Mouse (Mus musculus) neural tube, embryonic 13.5 days (tissue): ENCODE measurements around the gene Nap1l4. TPM values are rescaled to one million over a fixed set of nuclear protein-coding genes. Genes with fewer than 3 reads are reported as not detected.

Experiments
- ATAC-seq: fragments of 200-750 bp; cut with Nextera tagmentation; 2 replicates; pipeline ENCODE4 v1.8.0; 2017; ENCODE audit warnings: low read depth, mild to moderate bottlenecking, moderate TSS enrichment, moderate library complexity
- H3K27ac ChIP-seq: fragments of 300-500 bp; sonication (generic); replicated peaks from 2 replicates; pipeline ENCODE4 v1.5.1; 2015; ENCODE audit warnings: moderate library complexity, mild to moderate bottlenecking, inconsistent platforms
- H3K27me3 ChIP-seq: fragments of 300-500 bp; sonication (generic); 2 replicates; pipeline ENCODE4 v1.6.1; 2015; ENCODE audit warnings: mild to moderate bottlenecking, inconsistent platforms
- H3K36me3 ChIP-seq: fragments of 300-500 bp; sonication (generic); 2 replicates; pipeline ENCODE4 v1.6.1; 2015; ENCODE audit warnings: mild to moderate bottlenecking, inconsistent platforms
- H3K4me1 ChIP-seq: fragments of 300-500 bp; sonication (generic); replicated peaks from 2 replicates; pipeline ENCODE4 v1.6.1; 2015; ENCODE audit warnings: inconsistent platforms
- H3K4me2 ChIP-seq: fragments of 300-500 bp; sonication (generic); 2 replicates; pipeline ENCODE4 v1.6.1; 2015; ENCODE audit warnings: inconsistent platforms, mild to moderate bottlenecking, moderate library complexity
- H3K4me3 ChIP-seq: fragments of 300-500 bp; sonication (generic); 2 replicates; pipeline ENCODE4 v1.5.1; 2015; ENCODE audit warnings: mild to moderate bottlenecking, inconsistent platforms
- H3K9ac ChIP-seq: fragments of 300-500 bp; sonication (generic); 2 replicates; pipeline ENCODE4 v1.6.1; 2015; ENCODE audit warnings: moderate library complexity, mild to moderate bottlenecking, inconsistent platforms
- H3K9me3 ChIP-seq: fragments of 300-500 bp; sonication (generic); 2 replicates; pipeline ENCODE4 v1.6.1; 2016; ENCODE audit warnings: inconsistent platforms
- WGBS: fragments of 180-500 bp; shearing (Covaris S2); methylation state at CpG from one replicate; pipeline ENCODE4 v1.1.7; 2015; 5-methylcytosine and 5-hydroxymethylcytosine counted together
- polyA plus RNA-seq: library from polyadenylated mRNA; unstranded; fragments of >200 nt; fragmentation: Nextera tagmentation; extraction: Ambion mirVana; gene quantifications from 2 replicates; pipeline ENCODE4 v1.2.1, GENCODE M21; 2015

The Nap1l4 gene
- polyA plus RNA-seq, 1 experiment from 2014 or later = 310 TPM

GRCm38 (mm10) chr7:143500912-143501311, 48.0 kb downstream of the Nap1l4 start:
- H3K9me3 ChIP-seq = no peaks in the 10 kb centered on the region
- H3K9ac ChIP-seq = no peak overlapping the region
- H3K4me2 ChIP-seq = no peak overlapping the region
- no peaks in the 10 kb centered on the region for H3K36me3 ChIP-seq
- WGBS = 32% methylated on average over 2 of the region's 2 CpGs
- H3K27me3 ChIP-seq = peaks cover 71% of the 10 kb centered on the region
- no peak for ATAC-seq
- peaks cover 18% of the 10 kb centered on the region for H3K4me1 ChIP-seq
- no peak overlapping the region for H3K27ac ChIP-seq
- H3K4me3 ChIP-seq = no peak overlapping the region

GRCm38 (mm10) chr7:143498584-143498983, 50.3 kb downstream of the Nap1l4 start:
- no peaks in the 10 kb centered on the region for H3K36me3 ChIP-seq
- H3K27ac ChIP-seq = no peak overlapping the region
- peaks cover 18% of the 10 kb centered on the region for H3K4me1 ChIP-seq
- no peak overlapping the region for H3K4me3 ChIP-seq
- peaks cover 52% of the 10 kb centered on the region for H3K27me3 ChIP-seq
- H3K9me3 ChIP-seq = no peaks in the 10 kb centered on the region
- WGBS = 92% methylated on average over 4 of the region's 4 CpGs
- ATAC-seq = no peak
- no peak overlapping the region for H3K4me2 ChIP-seq
- H3K9ac ChIP-seq = no peak overlapping the region

- no peak overlapping the region for H3K9ac ChIP-seq
- no peak for ATAC-seq
- H3K9me3 ChIP-seq = no peaks in the 10 kb centered on the region
- H3K4me3 ChIP-seq = no peak overlapping the region
- no peaks in the 10 kb centered on the region for H3K4me1 ChIP-seq
- H3K4me2 ChIP-seq = no peak overlapping the region
- no peaks in the 10 kb centered on the region for H3K36me3 ChIP-seq
- H3K27me3 ChIP-seq = peaks cover 20% of the 10 kb centered on the region
- 85% methylated on average over 8 of the region's 8 CpGs for WGBS
- H3K27ac ChIP-seq = no peak overlapping the region
Measured at GRCm38 (mm10) chr7:143495104-143495961, 53.6 kb downstream of the Nap1l4 start.

- H3K36me3 ChIP-seq = no peaks in the 10 kb centered on the region
- H3K4me2 ChIP-seq = no peak overlapping the region
- H3K27ac ChIP-seq = no peak overlapping the region
- ATAC-seq = no peak
- H3K4me3 ChIP-seq = no peak overlapping the region
- no peak overlapping the region for H3K9ac ChIP-seq
- H3K4me1 ChIP-seq = no peaks in the 10 kb centered on the region
- H3K9me3 ChIP-seq = no peaks in the 10 kb centered on the region
- peaks cover 12% of the 10 kb centered on the region; the same call in 1 of the 2 replicates for H3K27me3 ChIP-seq
- WGBS = 90% methylated on average over 6 of the region's 6 CpGs
Measured at GRCm38 (mm10) chr7:143493616-143494126, 55.2 kb downstream of the Nap1l4 start.

GRCm38 (mm10) chr7:143489735-143490134, 59.2 kb downstream of the Nap1l4 start:
- no peak overlapping the region for H3K9ac ChIP-seq
- no peaks in the 10 kb centered on the region for H3K4me1 ChIP-seq
- H3K4me2 ChIP-seq = no peak overlapping the region
- H3K4me3 ChIP-seq = no peak overlapping the region
- WGBS = 80% methylated on average over 6 of the region's 6 CpGs
- no peaks in the 10 kb centered on the region for H3K9me3 ChIP-seq
- ATAC-seq = no peak
- H3K27me3 ChIP-seq = 0 out of 2 replicates have a peak, but pooled peaks cover 12% of the 10 kb centered on the region
- H3K36me3 ChIP-seq = no peaks in the 10 kb centered on the region
- no peak overlapping the region for H3K27ac ChIP-seq

GRCm38 (mm10) chr7:143482541-143482940, 66.4 kb downstream of the Nap1l4 start:
- Histone ChIP-seq H3K36me3 (no peaks in the 10 kb centered on the region), H3K4me2 (no peak overlapping the region), H3K27me3 (no peaks in the 10 kb centered on the region), H3K4me3 (no peak overlapping the region), H3K27ac (no peak overlapping the region), H3K9ac (no peak overlapping the region), H3K9me3 (no peaks in the 10 kb centered on the region), H3K4me1 (0 out of 2 replicates have a peak, but pooled peaks cover 6% of the 10 kb centered on the region)
- no peak for ATAC-seq
- WGBS = 10% methylated on average over 6 of the region's 6 CpGs

- H3K36me3 ChIP-seq = no peaks in the 10 kb centered on the region
- 0 out of 2 replicates have a peak, but pooled peaks cover 6% of the 10 kb centered on the region for H3K4me1 ChIP-seq
- no peak overlapping the region for H3K9ac ChIP-seq
- no peaks in the 10 kb centered on the region for H3K27me3 ChIP-seq
- no peaks in the 10 kb centered on the region for H3K9me3 ChIP-seq
- 57% methylated on average over 5 of the region's 5 CpGs for WGBS
- ATAC-seq = no peak
- H3K4me2 ChIP-seq = no peak overlapping the region
- H3K27ac ChIP-seq = no peak overlapping the region
- no peak overlapping the region for H3K4me3 ChIP-seq
Measured at GRCm38 (mm10) chr7:143481806-143482387, 67.0 kb downstream of the Nap1l4 start.

GRCm38 (mm10) chr7:143480498-143480897, 68.4 kb downstream of the Nap1l4 start:
- ATAC-seq = no peak
- Histone ChIP-seq H3K36me3 (no peaks in the 10 kb centered on the region), H3K27me3 (no peaks in the 10 kb centered on the region), H3K9ac (no peak overlapping the region), H3K4me1 (0 out of 2 replicates have a peak, but pooled peaks cover 6% of the 10 kb centered on the region), H3K4me3 (no peak overlapping the region), H3K4me2 (no peak overlapping the region), H3K9me3 (no peaks in the 10 kb centered on the region), H3K27ac (no peak overlapping the region)
- WGBS = 36% methylated on average over 13 of the region's 13 CpGs

- Histone ChIP-seq H3K9ac (no peak overlapping the region), H3K27me3 (no peaks in the 10 kb centered on the region; the same call in 1 of the 2 replicates), H3K4me2 (no peak overlapping the region), H3K4me3 (no peak overlapping the region), H3K27ac (no peak overlapping the region), H3K36me3 (no peaks in the 10 kb centered on the region), H3K4me1 (0 out of 2 replicates have a peak, but pooled peaks cover 4% of the 10 kb centered on the region), H3K9me3 (no peaks in the 10 kb centered on the region)
- WGBS = 85% methylated on average over 5 of the region's 5 CpGs
- no peak for ATAC-seq
Measured at GRCm38 (mm10) chr7:143477800-143478199, 71.1 kb downstream of the Nap1l4 start.

GRCm38 (mm10) chr7:143476702-143477335, 72.1 kb downstream of the Nap1l4 start:
- 86% methylated on average over 3 of the region's 3 CpGs for WGBS
- Histone ChIP-seq H3K27ac (no peak overlapping the region), H3K4me3 (no peak overlapping the region), H3K9me3 (no peaks in the 10 kb centered on the region), H3K36me3 (no peaks in the 10 kb centered on the region), H3K4me1 (no peaks in the 10 kb centered on the region), H3K9ac (no peak overlapping the region), H3K4me2 (no peak overlapping the region), H3K27me3 (no peaks in the 10 kb centered on the region; the same call in 1 of the 2 replicates)
- ATAC-seq = no peak

GRCm38 (mm10) chr7:143475876-143476275, 73.0 kb downstream of the Nap1l4 start:
- Histone ChIP-seq H3K9ac (no peak overlapping the region), H3K4me1 (no peaks in the 10 kb centered on the region), H3K4me3 (no peak overlapping the region), H3K36me3 (no peaks in the 10 kb centered on the region), H3K9me3 (no peaks in the 10 kb centered on the region), H3K27ac (no peak overlapping the region), H3K4me2 (no peak overlapping the region), H3K27me3 (no peaks in the 10 kb centered on the region; the same call in 1 of the 2 replicates)
- WGBS = 77% methylated on average over 11 of the region's 11 CpGs
- ATAC-seq = no peak

- Histone ChIP-seq H3K27ac (no peak overlapping the region), H3K36me3 (no peaks in the 10 kb centered on the region), H3K4me3 (no peak overlapping the region), H3K9me3 (no peaks in the 10 kb centered on the region), H3K27me3 (no peaks in the 10 kb centered on the region; the same call in 1 of the 2 replicates), H3K4me1 (no peaks in the 10 kb centered on the region), H3K9ac (no peak overlapping the region), H3K4me2 (no peak overlapping the region)
- no peak for ATAC-seq
- 29% methylated on average over 10 of the region's 10 CpGs for WGBS
Measured at GRCm38 (mm10) chr7:143474811-143475210, 74.1 kb downstream of the Nap1l4 start.
